Mouse (Mus musculus) cerebellum, adult (tissue): ENCODE measurements around the gene Tceanc.

Experiments used
- ATAC-seq: cut with Nextera tagmentation; 2 replicates; pipeline ENCODE4 v1.9.2; 2017; ENCODE audit warnings: mild to moderate bottlenecking, moderate library complexity, mixed read lengths; ENCODE audit not compliant: insufficient number of reproducible peaks, low FRiP score, low TSS enrichment

The Tceanc gene

DNA sequence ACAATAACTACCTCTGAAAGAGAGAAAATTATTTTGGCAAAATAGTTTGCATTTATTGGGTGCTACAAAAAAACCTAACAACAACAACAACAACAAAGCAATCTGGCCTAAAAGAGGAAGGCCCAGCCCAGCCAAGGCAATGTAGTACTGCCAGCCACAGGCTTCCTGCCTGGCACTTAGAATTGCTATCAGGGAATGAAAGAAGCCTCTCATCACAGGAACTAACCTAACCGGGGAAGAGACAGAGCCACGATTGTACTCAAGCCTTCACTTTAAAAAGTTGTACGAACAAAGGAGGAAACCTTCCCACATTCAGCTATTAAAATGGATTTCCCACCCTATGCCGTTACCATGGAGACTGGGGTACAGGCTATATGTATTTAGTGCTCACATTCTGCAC is 20.6 kb downstream of the Tceanc start:
- no peak for ATAC-seq

- ATAC-seq = no peak
These were observed 23.3 kb downstream of the Tceanc start for GRCm38 (mm10) chrX:166495052-166495451.

GRCm38 (mm10) chrX:166479365-166479983 is 38.9 kb downstream of the Tceanc start, which contains the start of gene Rab9:
Gene Rab9 (minus strand): TSS chrX:166479867.
- peak; percentile 93 for ATAC-seq

- ATAC-seq = 0 out of 2 replicates have a peak, but pooled peaks have one; percentile 2
These were observed 39.6 kb downstream of the Tceanc start for GRCm38 (mm10) chrX:166478631-166479364.

DNA sequence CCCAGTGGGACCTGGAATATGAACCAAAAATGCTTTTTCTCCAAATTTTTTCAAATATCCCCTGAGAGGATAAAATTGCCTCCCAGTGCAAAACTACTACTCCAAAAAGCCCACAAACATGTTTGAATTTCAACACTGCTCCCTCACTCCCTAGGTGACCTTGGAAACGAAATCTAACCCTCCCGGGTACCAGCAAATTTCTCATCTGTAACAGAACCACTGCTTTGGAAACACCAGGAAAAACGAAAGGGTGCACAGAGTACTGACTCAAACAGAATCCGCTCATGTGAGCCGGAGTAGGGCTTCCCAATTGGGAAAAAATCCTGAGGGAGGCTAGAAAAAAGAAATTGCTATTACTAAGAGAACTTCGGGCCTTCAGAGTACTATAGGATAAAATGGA is 41.0 kb downstream of the Tceanc start:
- ATAC-seq = no peak

GRCm38 (mm10) chrX:166472612-166473011 is 45.8 kb downstream of the Tceanc start:
- ATAC-seq = no peak

GRCm38 (mm10) chrX:166468321-166468720 is 50.0 kb downstream of the Tceanc start:
- no peak for ATAC-seq

DNA sequence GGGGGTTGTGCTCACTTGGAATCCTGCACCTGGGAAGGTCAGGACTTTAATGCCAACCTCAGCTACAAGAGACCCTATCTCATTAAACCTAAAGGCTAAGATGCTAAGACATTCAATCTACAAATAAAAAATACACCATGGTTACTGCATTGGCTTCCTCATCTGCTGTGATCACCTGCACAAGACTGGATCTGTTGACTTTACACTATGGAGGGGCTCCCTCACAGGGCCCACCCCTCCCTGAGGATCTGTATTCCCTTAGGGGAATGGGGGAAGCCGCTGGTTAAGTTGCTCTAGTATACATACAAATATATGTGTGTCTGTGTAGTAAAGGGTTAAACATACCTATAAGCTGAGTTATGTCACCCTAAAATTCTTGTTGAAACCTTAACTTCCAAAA is 62.8 kb downstream of the Tceanc start:
- no peak for ATAC-seq

- no peak for ATAC-seq
These were observed 64.0 kb downstream of the Tceanc start for GRCm38 (mm10) chrX:166454331-166454730.

GRCm38 (mm10) chrX:166453532-166453931 is 64.8 kb downstream of the Tceanc start:
- no peak for ATAC-seq
